Mouse (Mus musculus): ENCODE results near the gene Cmtm8. TPM values are rescaled to one million over a fixed set of nuclear protein-coding genes. Genes with fewer than 3 reads are reported as not detected.

The Cmtm8 gene
- total RNA-seq, 2 experiments from 2014 or later = 2.1 to 2.5 TPM

DNA sequence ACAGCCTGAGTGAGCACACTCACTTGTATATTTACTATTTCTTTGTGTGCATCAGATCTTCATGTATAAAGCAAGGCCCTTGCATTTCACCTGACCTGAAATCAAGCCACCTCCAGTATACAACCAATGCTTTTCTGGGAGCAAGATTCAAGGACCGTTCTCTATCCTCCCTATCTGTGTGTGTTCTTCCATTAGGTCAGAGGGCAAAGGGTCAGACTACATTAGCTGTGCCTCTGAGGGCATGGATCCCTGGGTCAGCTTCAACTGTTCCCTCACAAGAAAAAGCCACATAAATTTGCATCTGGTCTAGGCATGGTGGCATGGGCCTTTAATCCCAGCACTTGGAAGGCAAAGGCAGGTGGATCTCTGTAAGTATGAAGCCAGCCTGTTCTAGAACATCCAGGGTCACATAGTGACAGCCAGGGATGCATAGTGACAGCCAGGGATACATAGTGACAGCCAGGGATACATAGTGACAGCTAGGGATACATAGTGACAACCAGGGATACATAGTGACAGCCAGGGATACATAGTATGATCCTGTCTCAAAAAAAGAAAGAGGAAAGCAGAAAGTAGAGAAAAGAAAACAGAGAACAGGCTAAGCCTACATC, 16.6 kb downstream of the Cmtm8 start:
- DNase-seq (ENCODE audit: extremely low spot score in 1 of 2, low spot score in 2 of 2) = no peak
- intact Hi-C loops (cut with DNase I) = no loop called here

DNA sequence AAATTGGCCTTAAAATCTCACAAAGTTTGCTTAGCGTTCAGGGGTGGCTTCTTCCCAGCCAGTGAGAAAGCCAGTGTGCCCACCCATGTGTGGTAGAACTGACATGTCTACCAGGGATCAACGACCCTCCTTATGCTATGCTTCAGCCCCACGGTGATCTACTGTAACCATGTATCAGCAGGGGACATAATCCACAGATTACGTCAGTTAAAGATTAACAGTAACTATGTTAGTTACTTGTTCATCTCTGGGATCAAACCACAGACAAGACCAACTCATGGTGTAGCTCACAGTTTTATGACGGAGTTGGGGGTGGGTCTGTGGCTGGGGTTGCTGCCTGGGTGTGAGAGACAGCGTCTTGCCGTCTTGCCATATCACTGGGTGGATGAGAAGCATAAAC, 19.8 kb downstream of the Cmtm8 start:
- no peak for DNase-seq (ENCODE audit: extremely low spot score in 1 of 2, low spot score in 2 of 2)
- intact Hi-C loops (cut with DNase I) = no loop called here

DNA sequence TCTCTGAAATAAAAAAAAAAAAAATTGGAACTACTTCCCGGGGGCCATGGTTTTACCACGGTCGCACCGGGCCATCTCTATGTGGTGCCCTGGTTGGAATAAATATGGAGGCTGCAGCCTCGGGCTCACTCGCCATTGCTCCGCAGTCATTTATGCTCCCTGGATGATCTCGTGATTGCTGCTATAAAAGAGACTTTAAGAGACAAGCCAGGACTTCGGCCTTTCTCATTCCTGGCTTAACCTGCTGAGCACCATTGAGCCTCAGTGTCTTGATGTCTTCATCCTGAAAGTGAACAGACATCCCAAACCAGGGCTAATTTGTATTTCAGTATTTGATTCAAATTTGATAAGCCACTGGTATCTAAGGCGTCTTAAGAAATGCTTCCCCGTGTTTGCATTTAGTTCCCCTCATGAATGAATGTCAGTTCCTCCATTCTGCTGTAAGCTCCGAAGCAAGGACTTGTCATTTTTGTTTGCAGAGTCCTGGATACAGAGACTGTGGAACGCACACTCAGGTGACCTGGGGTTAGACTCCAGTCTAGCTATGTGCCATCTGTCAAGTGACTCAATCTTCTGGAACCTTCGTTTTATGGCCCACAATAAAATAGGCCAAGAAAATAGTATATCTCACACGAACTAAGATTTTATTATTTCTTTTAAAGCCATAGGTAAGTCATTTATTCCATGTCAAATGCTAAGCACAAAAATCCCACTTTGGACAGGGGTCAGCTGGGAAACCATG, 22.2 kb downstream of the Cmtm8 start:
- no peak for DNase-seq (ENCODE audit: extremely low spot score in 1 of 2, low spot score in 2 of 2)
- intact Hi-C loops (cut with DNase I) = no loop called here

DNA sequence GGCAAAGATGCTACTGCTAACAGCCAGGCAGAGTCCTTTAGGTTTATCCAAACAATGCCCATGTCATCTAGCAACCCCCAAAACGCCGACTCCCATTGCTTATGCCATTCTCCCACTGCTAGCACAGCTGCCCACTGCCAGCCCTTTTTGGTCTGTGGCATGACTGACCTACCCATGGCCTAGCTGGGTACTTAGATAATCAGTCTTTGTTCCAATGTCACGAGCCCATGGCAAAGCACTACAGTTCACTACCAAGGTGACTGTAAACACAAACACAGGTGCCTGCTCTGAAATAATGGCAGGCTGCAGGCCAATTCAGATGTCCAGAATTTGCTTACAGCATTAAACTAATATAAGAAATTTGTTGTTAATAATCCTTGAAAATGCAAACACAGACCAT, 25.0 kb downstream of the Cmtm8 start:
- intact Hi-C loops (cut with DNase I) = no loop called here
- no peak for DNase-seq (ENCODE audit: extremely low spot score in 1 of 2, low spot score in 2 of 2)

DNA sequence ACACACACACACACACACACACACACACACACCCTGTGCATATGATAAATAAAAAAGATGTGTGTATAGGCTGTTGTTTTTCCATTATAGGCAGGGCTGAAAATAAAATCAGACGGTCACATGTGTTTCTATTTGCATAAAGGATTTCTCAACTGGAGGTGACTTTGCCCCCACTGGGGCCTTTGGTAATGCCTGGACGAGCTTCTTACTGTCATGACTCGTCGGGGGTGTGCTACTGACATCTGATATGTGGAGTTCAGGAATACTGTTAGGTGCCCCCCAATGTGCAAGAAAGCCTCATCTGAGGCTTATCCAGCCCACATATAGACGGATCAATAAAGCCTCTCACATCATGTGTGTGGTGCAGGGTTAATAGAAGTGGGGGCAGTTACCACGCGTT, 26.9 kb downstream of the Cmtm8 start:
- intact Hi-C loops (cut with DNase I) = no loop called here
- no peak for DNase-seq (ENCODE audit: extremely low spot score in 1 of 2, low spot score in 2 of 2)

DNA sequence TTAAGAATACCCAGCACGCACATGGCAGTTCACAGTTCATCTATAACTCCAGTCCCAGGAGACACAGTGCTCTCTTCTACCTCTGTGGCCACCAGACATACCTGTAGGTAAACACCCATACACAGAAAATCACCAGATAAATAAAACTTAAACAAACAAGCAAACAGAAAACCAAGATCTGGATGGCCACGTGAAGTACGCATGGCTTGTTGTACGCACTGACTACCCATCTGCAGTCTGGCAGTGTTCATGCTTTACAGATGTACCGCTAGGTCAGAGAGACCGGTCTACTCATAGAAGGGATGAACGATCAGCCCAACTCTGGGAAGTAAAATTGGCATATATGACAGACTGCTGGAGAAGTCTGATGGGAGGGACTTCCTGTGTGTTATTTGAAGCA, 27.8 kb downstream of the Cmtm8 start:
- DNase-seq (ENCODE audit: extremely low spot score in 1 of 2, low spot score in 2 of 2) = no peak
- intact Hi-C loops (cut with DNase I) = no loop called here

DNA sequence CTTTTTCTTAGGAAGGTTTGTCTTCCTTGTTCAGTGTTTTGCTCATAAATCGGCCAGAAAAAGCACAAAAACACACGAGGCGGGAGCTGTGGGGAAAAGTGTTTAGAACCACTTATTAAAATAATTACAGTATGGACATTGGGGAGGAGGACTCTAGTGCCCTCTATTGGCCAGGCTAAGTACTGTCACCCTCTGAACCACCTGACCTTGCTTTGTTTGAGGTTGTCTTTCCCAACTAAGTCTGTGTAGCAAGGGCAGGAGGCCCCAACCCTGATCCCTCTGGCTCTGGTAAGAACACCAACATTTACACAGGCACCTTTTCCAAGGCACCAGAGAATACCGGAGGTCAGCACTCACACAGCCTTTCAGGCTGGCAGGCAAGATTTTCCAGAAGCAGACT, 28.6 kb downstream of the Cmtm8 start:
- intact Hi-C loops (cut with DNase I) = no loop called here

DNA sequence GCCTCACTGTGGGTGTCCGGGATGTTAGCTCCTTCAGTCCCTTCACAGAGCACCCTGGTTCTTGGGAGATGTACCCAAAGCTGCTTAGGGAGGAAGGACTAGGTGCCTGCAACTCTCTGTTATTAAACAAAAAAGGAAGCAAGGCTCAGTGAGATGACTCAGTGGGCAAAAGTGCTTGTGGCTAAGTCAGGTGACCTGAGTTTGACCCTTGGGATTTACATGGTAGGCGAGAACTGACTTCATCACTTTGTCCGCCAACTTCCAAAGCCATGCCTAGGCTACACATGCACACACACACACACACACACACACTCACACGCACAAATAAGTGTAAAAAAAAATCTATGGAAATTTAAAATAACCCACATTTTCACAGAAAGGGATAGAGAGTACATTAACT, 32.0 kb downstream of the Cmtm8 start:
- DNase-seq (ENCODE audit: extremely low spot score in 1 of 2, low spot score in 2 of 2) = no peak
- intact Hi-C loops (cut with DNase I) = no loop called here

More for the DNA sequence above, 28.6 kb downstream of the Cmtm8 start:
- no peak for DNase-seq (ENCODE audit: extremely low spot score in 1 of 2, low spot score in 2 of 2)

DNA sequence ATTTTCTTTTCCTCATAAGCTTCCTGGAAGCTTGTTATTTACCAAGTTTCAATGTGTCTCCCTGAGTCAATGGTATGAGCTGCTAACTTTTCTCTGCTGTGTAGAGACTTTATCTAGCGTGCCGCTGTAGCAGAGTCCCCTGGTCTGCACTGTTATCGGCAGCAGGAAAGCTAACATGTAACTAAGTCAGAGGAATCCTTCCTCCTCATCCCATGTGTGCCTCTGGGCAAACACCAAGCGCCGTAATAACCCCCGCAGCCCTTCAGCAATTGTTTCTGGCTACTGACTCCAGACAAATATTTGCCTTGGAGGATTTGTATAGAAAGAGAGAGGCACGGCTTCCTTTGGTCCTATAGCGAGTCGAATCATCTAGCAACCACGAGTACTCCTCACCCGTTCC, 33.1 kb downstream of the Cmtm8 start:
- intact Hi-C loops (cut with DNase I) = no loop called here
- DNase-seq (ENCODE audit: extremely low spot score in 1 of 2, low spot score in 2 of 2) = no peak

DNA sequence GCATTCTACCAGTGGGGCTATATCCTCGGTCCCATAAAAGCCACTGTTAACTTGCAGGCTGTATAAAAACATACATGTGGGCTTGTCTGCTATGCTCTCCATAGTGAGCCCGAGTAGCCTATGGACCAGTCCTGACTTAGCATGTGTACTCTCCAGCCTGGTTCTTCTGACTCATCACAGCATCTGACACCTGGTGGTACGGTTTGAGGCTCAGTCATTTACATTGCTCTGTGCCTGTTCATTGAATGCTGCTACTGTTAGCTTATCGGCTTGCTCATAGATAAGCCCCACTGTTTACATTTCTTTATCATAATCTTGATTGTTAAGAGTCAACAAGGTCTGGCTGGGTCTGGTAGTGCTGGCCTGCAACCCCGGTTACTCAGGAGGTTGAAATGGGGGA, 35.3 kb downstream of the Cmtm8 start:
- intact Hi-C loops (cut with DNase I) = no loop called here
- DNase-seq (ENCODE audit: extremely low spot score in 1 of 2, low spot score in 2 of 2) = no peak

DNA sequence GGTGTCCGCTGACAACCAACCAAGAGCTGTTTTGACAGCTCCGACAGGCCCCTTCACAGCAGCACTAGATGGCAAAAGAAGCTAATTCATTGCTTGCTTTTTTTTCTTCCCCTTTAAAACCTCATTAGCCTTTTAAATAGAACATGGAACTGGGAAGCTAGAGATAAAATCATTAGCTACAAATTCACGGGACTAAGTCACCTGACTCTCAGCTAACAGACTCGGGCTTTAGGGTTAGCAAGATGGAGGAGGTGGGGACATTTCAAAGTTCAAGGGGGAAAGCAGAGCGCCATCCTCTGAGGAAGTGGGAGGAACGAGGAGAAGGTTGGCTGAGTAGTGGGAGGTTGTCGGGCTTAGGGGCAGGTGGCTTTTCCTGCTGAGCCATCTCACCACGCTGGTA, 36.7 kb downstream of the Cmtm8 start:
- no peak for DNase-seq (ENCODE audit: extremely low spot score in 1 of 2, low spot score in 2 of 2)
- intact Hi-C loops (cut with DNase I) = no loop called here

DNA sequence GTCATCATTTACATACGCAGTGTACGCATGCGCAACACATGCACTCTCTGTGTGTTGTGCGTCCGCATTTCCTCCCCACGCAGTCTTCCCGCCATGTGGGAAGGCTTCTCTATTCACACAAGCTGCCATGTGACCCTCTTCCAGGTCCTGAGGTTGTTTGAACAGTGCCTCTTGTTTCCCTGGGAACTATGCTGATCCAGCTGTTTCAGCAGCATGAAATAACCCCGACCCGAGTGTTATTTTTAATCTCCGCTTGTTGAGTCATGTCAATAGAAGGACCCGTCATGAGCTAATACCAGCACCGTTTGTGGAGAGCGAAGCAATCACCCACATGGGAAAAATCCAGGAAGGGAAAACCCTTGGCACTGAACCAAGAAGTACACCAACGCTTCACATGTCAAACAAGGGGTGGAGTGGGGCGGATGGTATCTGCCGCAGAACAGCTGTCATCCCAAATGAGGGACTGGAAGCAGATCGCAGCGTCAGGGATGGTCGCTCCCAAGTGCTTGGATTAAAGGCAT, 38.7 kb downstream of the Cmtm8 start:
- peak; percentile 27 to 55 for DNase-seq (ENCODE audit: extremely low spot score in 1 of 2, low spot score in 2 of 2)
- intact Hi-C loops (cut with DNase I) = no loop called here

DNA sequence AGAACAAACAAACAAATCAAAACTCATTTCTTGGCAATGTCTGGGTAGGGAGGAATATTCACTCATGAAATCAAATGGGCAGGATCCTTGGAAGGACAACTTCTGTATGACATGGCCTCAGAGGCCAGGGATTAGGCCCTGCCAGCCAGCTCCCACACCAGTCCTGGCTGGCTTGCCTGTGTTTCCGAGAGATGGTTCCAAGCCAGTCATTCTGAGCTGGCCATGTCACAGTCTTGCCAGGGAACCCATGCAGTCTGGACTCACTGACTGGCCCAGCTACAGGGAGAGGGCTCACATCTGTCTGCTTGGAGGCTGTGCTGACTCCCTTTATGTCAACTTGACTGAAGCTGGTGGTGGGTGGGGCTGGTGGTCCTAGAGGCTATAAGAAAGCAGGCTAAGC, 41.8 kb downstream of the Cmtm8 start:
- DNase-seq (ENCODE audit: extremely low spot score in 1 of 2, low spot score in 2 of 2) = no peak
- intact Hi-C loops (cut with DNase I) = no loop called here

DNA sequence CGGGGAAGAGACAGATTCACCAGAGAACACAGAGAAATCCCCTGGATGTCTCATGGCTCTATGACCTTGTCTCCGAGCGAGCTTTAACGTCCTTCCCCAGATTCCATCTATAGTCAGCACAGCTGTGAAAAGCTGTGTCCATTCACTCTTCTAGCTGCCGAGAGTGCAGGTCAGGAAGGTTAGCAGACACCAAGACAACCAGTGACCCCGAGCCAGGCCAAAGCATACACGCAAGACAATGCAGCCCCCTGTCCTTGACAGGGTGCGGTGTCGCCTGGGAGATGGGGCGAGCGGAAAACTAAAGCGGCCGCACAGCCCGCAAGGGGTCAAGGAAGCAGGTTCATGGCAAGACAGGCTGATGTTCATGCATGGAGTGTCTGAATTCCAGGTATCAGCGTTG, 42.7 kb downstream of the Cmtm8 start:
- DNase-seq (ENCODE audit: extremely low spot score in 1 of 2, low spot score in 2 of 2) = no peak
- intact Hi-C loops (cut with DNase I) = no loop called here

DNA sequence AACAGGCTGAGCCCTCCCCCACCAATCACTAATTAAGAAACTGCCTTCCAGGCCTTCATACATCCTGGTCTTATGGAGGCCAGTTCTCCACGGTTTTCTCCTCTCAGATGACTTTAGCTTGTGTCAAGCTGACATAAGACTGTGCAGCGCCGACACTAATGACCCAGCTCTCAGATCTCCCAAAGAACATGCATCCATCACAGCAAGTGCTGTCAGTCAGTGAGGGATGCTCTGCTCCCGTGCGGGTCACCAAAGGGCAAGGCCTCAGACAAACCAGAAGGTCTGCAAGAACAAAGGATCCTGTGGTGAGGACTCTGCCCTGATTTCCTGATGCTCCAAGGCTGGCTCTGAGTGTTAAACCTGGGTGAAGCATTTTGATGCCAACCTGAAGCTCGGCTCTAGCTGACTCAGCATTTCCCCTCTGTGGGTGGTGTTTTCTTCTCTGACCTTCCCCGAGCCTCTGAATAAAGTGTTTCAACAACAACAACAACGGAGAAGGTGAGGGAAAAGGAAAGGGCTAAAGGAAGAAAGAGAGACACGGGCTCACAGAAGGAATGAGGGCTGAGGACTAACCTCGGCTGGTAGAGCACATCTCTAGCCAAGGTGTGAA, 44.4 kb downstream of the Cmtm8 start:
- DNase-seq (ENCODE audit: extremely low spot score in 1 of 2, low spot score in 2 of 2) = no peak
- intact Hi-C loops (cut with DNase I) = loop anchor here (5.0 to 10.0 kb wide), 3 partner anchors 98 to 455 kb away; no protein-coding TSS in a partner anchor

DNA sequence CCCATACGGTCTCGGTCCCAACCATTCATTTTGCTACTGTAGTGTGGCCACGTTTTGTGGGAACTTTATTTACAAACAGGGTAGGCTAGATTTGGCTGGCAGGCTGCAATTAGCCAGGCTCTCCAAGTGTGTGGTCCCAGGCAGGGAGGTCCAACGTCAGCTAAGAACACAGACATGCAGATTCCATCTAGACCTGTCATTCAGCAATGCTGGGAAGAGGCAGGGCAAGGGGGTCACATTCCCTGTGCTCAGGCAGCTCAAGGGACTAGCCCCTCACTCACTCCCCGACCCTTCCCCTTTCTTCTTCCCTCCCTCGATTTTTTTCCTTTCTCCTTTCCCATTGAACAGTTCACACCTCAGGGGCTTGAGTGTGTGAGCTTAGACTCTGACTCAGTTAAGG, 45.1 kb downstream of the Cmtm8 start:
- DNase-seq (ENCODE audit: extremely low spot score in 1 of 2, low spot score in 2 of 2) = no peak
- intact Hi-C loops (cut with DNase I) = loop anchor here (5.0 to 10.0 kb wide), 3 partner anchors 98 to 456 kb away; no protein-coding TSS in a partner anchor

DNA sequence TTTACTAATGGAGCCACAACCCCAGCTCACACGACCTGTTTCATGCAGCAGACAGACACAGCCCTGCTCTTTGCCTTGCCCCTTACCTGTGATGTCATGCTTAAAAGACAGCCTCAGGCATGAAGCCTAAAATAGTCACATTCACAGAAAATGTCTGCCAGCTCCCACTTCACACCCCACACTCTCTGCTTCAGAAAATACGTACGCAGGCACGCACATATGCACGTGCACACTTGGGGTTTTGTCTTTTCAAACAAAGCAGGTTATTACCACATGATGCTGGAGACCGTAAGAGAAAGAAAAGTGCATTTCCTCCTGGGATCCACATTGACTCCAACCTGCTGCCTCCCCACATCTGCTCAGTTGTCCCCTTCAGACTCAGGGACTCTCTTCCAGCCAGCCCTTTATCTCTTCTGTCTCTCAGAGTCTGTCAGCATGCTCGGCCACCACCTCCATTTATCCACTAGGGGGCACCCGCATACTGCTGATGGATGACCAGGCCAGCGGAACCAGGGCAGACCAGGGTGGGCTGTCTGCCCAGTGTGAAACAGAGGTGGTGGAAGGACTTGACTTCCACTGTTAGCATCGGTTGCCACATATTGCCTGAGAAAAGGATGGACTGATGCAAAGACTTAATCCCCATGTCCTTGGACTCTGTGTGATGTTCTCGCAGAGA, 46.5 kb downstream of the Cmtm8 start:
- DNase-seq (ENCODE audit: extremely low spot score in 1 of 2, low spot score in 2 of 2) = peak; percentile 89 to 90
- intact Hi-C loops (cut with DNase I) = loop anchor here (5.0 to 10.0 kb wide), 3 partner anchors 100 to 457 kb away; no protein-coding TSS in a partner anchor

DNA sequence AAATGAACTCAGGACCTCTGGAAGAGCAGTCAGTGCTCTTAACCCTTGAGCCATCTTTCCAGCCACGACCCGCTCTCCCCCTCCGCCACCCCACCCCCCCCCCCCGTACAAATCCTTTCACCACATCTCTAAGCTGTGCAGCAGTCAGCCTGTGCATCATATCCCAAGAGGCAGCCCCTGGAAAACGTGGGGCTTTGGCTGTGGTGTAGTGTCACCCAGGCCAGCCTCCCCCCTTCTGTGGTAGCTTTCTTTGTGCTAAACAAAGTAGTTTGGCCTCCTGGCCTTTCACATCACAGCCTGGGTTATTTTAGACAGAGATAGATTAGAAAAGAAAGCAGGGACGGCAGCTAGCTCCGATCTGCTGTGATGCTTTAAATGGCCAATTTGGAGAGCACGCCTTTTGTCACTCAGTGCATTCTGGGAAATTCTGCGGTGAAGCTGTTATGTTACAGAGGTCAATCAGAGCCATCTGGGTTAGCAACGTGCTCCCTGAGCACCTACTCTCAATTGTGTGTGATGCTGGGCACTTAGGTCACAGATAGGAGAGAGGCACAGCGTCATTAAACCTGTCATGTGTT, 47.4 kb downstream of the Cmtm8 start:
- intact Hi-C loops (cut with DNase I) = loop anchor here (5.0 to 10.0 kb wide), 3 partner anchors 101 to 458 kb away; no protein-coding TSS in a partner anchor
- no peak for DNase-seq (ENCODE audit: extremely low spot score in 1 of 2, low spot score in 2 of 2)

DNA sequence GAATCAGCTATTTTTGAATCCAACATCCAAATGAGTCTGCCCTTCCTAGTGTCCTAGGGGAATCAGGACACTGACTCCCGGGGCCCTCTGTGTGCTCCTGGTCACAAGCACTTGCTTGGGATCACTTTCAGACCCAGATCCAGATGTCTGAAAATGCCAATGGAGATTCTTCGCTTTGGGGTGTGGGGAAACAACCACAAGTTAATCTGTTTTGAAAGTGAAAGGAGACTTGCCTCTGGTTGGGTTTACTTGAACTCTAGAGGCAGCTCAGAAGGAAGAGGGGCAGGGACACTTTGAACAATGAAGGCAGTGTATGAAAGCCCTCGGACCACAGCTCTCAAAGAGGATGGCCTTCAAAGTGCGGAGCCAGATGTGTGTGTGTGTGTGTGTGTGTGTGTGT, 49.5 kb downstream of the Cmtm8 start:
- intact Hi-C loops (cut with DNase I) = loop anchor here (10.0 kb wide), 1 partner anchor 460 kb away; no protein-coding TSS in a partner anchor
- DNase-seq (ENCODE audit: extremely low spot score in 1 of 2, low spot score in 2 of 2) = no peak
